Mouse (Mus musculus) erythroblast, embryonic 14.5 days (primary cell): ENCODE data around the gene Gp9.

Experiments used
- GATA1 ChIP-seq: IDR thresholded peaks from 2 replicates; pipeline ENCODE4 v1.6.1; 2012; ENCODE audit warnings: low read length, inconsistent platforms, mixed read lengths
- TAL1 ChIP-seq: IDR thresholded peaks from 3 replicates; pipeline ENCODE4 v1.6.1; 2012; ENCODE audit warnings: low read length, inconsistent platforms, mixed read lengths

GRCm38 (mm10) chr6:87748531-87748930, 29.3 kb upstream of the Gp9 start:
- TF ChIP-seq GATA1 (no peak), TAL1 (no peak)
